Mouse (Mus musculus) hematopoietic stem cell, adult 5-6 weeks (primary cell): ENCODE measurements around the gene Megf11. TPM values are rescaled to one million over a fixed set of nuclear protein-coding genes. Genes with fewer than 3 reads are reported as not detected.

Experiments
- total RNA-seq: library from RNA; stranded (forward); fragments of 172-1452, 232-1000 nt; gene quantifications from 2 replicates; pipeline ENCODE4 v1.2.3, GENCODE M21; 2017

Gene Megf11
- total RNA-seq, 1 experiment from 2014 or later, result not detected

Other genes with a start within 250 kb of the Megf11 start
- gene Zwilch, start 212.5 kb upstream of the Megf11 start, total RNA-seq, result 78.7 and 144 TPM in 2 replicates
- gene Rpl4, start 212.3 kb upstream of the Megf11 start, total RNA-seq, result 3,004 and 3,174 TPM in 2 replicates
- 33.3 and 46.5 TPM in 2 replicates for gene Snapc5, start 206.4 kb upstream of the Megf11 start, total RNA-seq
- gene Uchl4, start 150.4 kb upstream of the Megf11 start, total RNA-seq, result 1.4 TPM in 1 of 2 replicates, not detected in the other
- 47.4 and 50.0 TPM in 2 replicates for gene Map2k1, start 132.0 kb upstream of the Megf11 start, total RNA-seq
- gene Tipin, start 104.0 kb upstream of the Megf11 start, total RNA-seq, result 200 and 258 TPM in 2 replicates
- gene Dis3l, start 44.3 kb upstream of the Megf11 start, total RNA-seq, result 17.9 and 24.9 TPM in 2 replicates